Mouse (Mus musculus) cerebellum, adult (tissue): ENCODE measurements at regions not wholly inside any gene's neighbourhood (a gene's known extent, or its start where the extent isn't known, plus 50 kb on each side); places are given as distances from the start of the nearest gene placed in this dataset.

Experiments
- ATAC-seq: cut with Nextera tagmentation; 2 replicates; pipeline ENCODE4 v1.9.2; 2017; ENCODE audit warnings: mild to moderate bottlenecking, moderate library complexity, mixed read lengths; ENCODE audit not compliant: insufficient number of reproducible peaks, low FRiP score, low TSS enrichment

GRCm38 (mm10) chr13:71263315-71263878 lies 421.8 kb upstream of the Adamts16 start:
- no peak for ATAC-seq

GRCm38 (mm10) chr13:71262575-71263295 lies 421.1 kb upstream of the Adamts16 start:
- no peak for ATAC-seq

- no peak for ATAC-seq
Measured at GRCm38 (mm10) chr13:71254016-71254415, 412.4 kb upstream of the Adamts16 start.

- no peak for ATAC-seq
Measured at GRCm38 (mm10) chr13:71248261-71249031, 406.8 kb upstream of the Adamts16 start.

- ATAC-seq, result no peak
Measured at GRCm38 (mm10) chr13:71247241-71247640, 405.6 kb upstream of the Adamts16 start.

GRCm38 (mm10) chr13:71245326-71245725 lies 403.7 kb upstream of the Adamts16 start:
- no peak for ATAC-seq

GRCm38 (mm10) chr13:71239782-71240181 lies 398.2 kb upstream of the Adamts16 start:
- ATAC-seq, result no peak

- ATAC-seq, result no peak
Measured at GRCm38 (mm10) chr13:71235338-71235737, 393.7 kb upstream of the Adamts16 start.

- no peak for ATAC-seq
Measured at GRCm38 (mm10) chr13:71231182-71231581, 389.6 kb upstream of the Adamts16 start.

- no peak for ATAC-seq
Measured at GRCm38 (mm10) chr13:71214776-71215175, 373.2 kb upstream of the Adamts16 start.

- no peak for ATAC-seq
Measured at GRCm38 (mm10) chr13:71211363-71211762, 369.8 kb upstream of the Adamts16 start.

GRCm38 (mm10) chr13:71210658-71211251 lies 369.1 kb upstream of the Adamts16 start:
- no peak for ATAC-seq

GRCm38 (mm10) chr13:71205708-71206107 lies 364.1 kb upstream of the Adamts16 start:
- ATAC-seq, result no peak

GRCm38 (mm10) chr13:71200656-71201055 lies 359.0 kb upstream of the Adamts16 start:
- no peak for ATAC-seq

GRCm38 (mm10) chr13:71195675-71196074 lies 354.1 kb upstream of the Adamts16 start:
- ATAC-seq, result no peak

- ATAC-seq, result no peak
Measured at GRCm38 (mm10) chr13:71184500-71184899, 342.9 kb upstream of the Adamts16 start.

- ATAC-seq, result no peak
Measured at GRCm38 (mm10) chr13:71179083-71179482, 337.5 kb upstream of the Adamts16 start.

GRCm38 (mm10) chr13:71174335-71174734 lies 332.7 kb upstream of the Adamts16 start:
- no peak for ATAC-seq

GRCm38 (mm10) chr13:71166226-71166625 lies 324.6 kb upstream of the Adamts16 start:
- ATAC-seq, result no peak

- ATAC-seq, result no peak
Measured at GRCm38 (mm10) chr13:71165096-71165920, 323.7 kb upstream of the Adamts16 start.
